Mouse (Mus musculus): ENCODE results near the gene Sema4d. TPM values are rescaled to one million over a fixed set of nuclear protein-coding genes. Genes with fewer than 3 reads are reported as not detected.

Sema4d gene
- polyA plus RNA-seq, 1 experiment = 24.6 TPM

GRCm38 (mm10) chr13:51771802-51772206 lies 21.7 kb downstream of the Sema4d start:
- no peaks in the 10 kb centered on the region for H3K36me3 ChIP-seq (ENCODE audit: control insufficient read depth, insufficient read depth, low read length, poor library complexity, severe bottlenecking)
- H3K9ac ChIP-seq (ENCODE audit: low read depth, poor library complexity, severe bottlenecking) = no peak overlapping the region
- peaks cover 2% of the 10 kb centered on the region for H3K4me1 ChIP-seq (ENCODE audit: control insufficient read depth, insufficient read depth, low read length)
- no peaks in the 10 kb centered on the region for H3K27me3 ChIP-seq (ENCODE audit: control insufficient read depth, insufficient read depth, low read length, poor library complexity, severe bottlenecking)
- H3K27ac ChIP-seq (ENCODE audit: insufficient read depth, low read length) = no peak overlapping the region
- no peak overlapping the region for H3K4me3 ChIP-seq (ENCODE audit: low read depth, low read length)
- no peak for TF ChIP-seq CTCF (IDR thresholded peaks at IDR 0.05; ENCODE audit: low read depth, low read length)
- TF ChIP-seq POLR2A (IDR thresholded peaks at IDR 0.05; ENCODE audit: insufficient read depth, low read length) = no peak
- no peak for TF ChIP-seq EP300 (IDR thresholded peaks at IDR 0.05; ENCODE audit: insufficient read depth, low read depth, low read length)
- no peaks in the 10 kb centered on the region for H3K9me3 ChIP-seq (replicated peaks; ENCODE audit: control insufficient read depth, insufficient read depth, low read length, poor library complexity, severe bottlenecking)

- H3K27me3 ChIP-seq (ENCODE audit: control insufficient read depth, insufficient read depth, low read length, poor library complexity, severe bottlenecking) = no peaks in the 10 kb centered on the region
- H3K36me3 ChIP-seq (ENCODE audit: control insufficient read depth, insufficient read depth, low read length, poor library complexity, severe bottlenecking) = no peaks in the 10 kb centered on the region
- peaks cover 2% of the 10 kb centered on the region for H3K4me1 ChIP-seq (ENCODE audit: control insufficient read depth, insufficient read depth, low read length)
- no peak overlapping the region for H3K4me3 ChIP-seq (ENCODE audit: low read depth, low read length)
- no peak overlapping the region for H3K27ac ChIP-seq (ENCODE audit: insufficient read depth, low read length)
- TF ChIP-seq EP300 (IDR thresholded peaks at IDR 0.05; ENCODE audit: insufficient read depth, low read depth, low read length) = no peak
- H3K9me3 ChIP-seq (replicated peaks; ENCODE audit: control insufficient read depth, insufficient read depth, low read length, poor library complexity, severe bottlenecking) = no peaks in the 10 kb centered on the region
- no peak overlapping the region for H3K9ac ChIP-seq (ENCODE audit: low read depth, poor library complexity, severe bottlenecking)
Measured at GRCm38 (mm10) chr13:51770647-51771427, 22.7 kb downstream of the Sema4d start.

GRCm38 (mm10) chr13:51767991-51768761 lies 25.4 kb downstream of the Sema4d start:
- H3K27me3 ChIP-seq (ENCODE audit: control insufficient read depth, insufficient read depth, low read length, poor library complexity, severe bottlenecking) = no peaks in the 10 kb centered on the region
- H3K4me1 ChIP-seq (ENCODE audit: control insufficient read depth, insufficient read depth, low read length) = peaks cover 2% of the 10 kb centered on the region
- TF ChIP-seq POLR2A (IDR thresholded peaks at IDR 0.05; ENCODE audit: insufficient read depth, low read length) = no peak
- no peak for TF ChIP-seq EP300 (IDR thresholded peaks at IDR 0.05; ENCODE audit: insufficient read depth, low read depth, low read length)
- TF ChIP-seq CTCF (IDR thresholded peaks at IDR 0.05; ENCODE audit: low read depth, low read length) = no peak
- H3K36me3 ChIP-seq (ENCODE audit: control insufficient read depth, insufficient read depth, low read length, poor library complexity, severe bottlenecking) = no peaks in the 10 kb centered on the region
- H3K27ac ChIP-seq (ENCODE audit: insufficient read depth, low read length) = no peak overlapping the region
- no peaks in the 10 kb centered on the region for H3K9me3 ChIP-seq (replicated peaks; ENCODE audit: control insufficient read depth, insufficient read depth, low read length, poor library complexity, severe bottlenecking)
- no peak overlapping the region for H3K9ac ChIP-seq (ENCODE audit: low read depth, poor library complexity, severe bottlenecking)
- H3K4me3 ChIP-seq (ENCODE audit: low read depth, low read length) = no peak overlapping the region

- TF ChIP-seq POLR2A (IDR thresholded peaks at IDR 0.05; ENCODE audit: insufficient read depth, low read length) (no peak), CTCF (IDR thresholded peaks at IDR 0.05; ENCODE audit: low read depth, low read length) (no peak), EP300 (IDR thresholded peaks at IDR 0.05; ENCODE audit: insufficient read depth, low read depth, low read length) (no peak)
- no peak overlapping the region for H3K9ac ChIP-seq (ENCODE audit: low read depth, poor library complexity, severe bottlenecking)
- H3K27ac ChIP-seq (ENCODE audit: insufficient read depth, low read length) = no peak overlapping the region
- no peaks in the 10 kb centered on the region for H3K27me3 ChIP-seq (ENCODE audit: control insufficient read depth, insufficient read depth, low read length, poor library complexity, severe bottlenecking)
- no peaks in the 10 kb centered on the region for H3K9me3 ChIP-seq (replicated peaks; ENCODE audit: control insufficient read depth, insufficient read depth, low read length, poor library complexity, severe bottlenecking)
- H3K4me3 ChIP-seq (ENCODE audit: low read depth, low read length) = no peak overlapping the region
- peaks cover 2% of the 10 kb centered on the region for H3K4me1 ChIP-seq (ENCODE audit: control insufficient read depth, insufficient read depth, low read length)
- H3K36me3 ChIP-seq (ENCODE audit: control insufficient read depth, insufficient read depth, low read length, poor library complexity, severe bottlenecking) = no peaks in the 10 kb centered on the region
Measured at GRCm38 (mm10) chr13:51767513-51767912, 26.0 kb downstream of the Sema4d start.

GRCm38 (mm10) chr13:51766756-51767155 lies 26.8 kb downstream of the Sema4d start:
- Histone ChIP-seq H3K36me3 (ENCODE audit: control insufficient read depth, insufficient read depth, low read length, poor library complexity, severe bottlenecking) (no peaks in the 10 kb centered on the region), H3K9ac (ENCODE audit: low read depth, poor library complexity, severe bottlenecking) (no peak overlapping the region), H3K4me1 (ENCODE audit: control insufficient read depth, insufficient read depth, low read length) (peaks cover 2% of the 10 kb centered on the region), H3K27ac (ENCODE audit: insufficient read depth, low read length) (no peak overlapping the region), H3K27me3 (ENCODE audit: control insufficient read depth, insufficient read depth, low read length, poor library complexity, severe bottlenecking) (no peaks in the 10 kb centered on the region), H3K4me3 (ENCODE audit: low read depth, low read length) (no peak overlapping the region), H3K9me3 (replicated peaks; ENCODE audit: control insufficient read depth, insufficient read depth, low read length, poor library complexity, severe bottlenecking) (no peaks in the 10 kb centered on the region)
- no peak for TF ChIP-seq POLR2A (IDR thresholded peaks at IDR 0.05; ENCODE audit: insufficient read depth, low read length)

GRCm38 (mm10) chr13:51765369-51765768 lies 28.2 kb downstream of the Sema4d start:
- Histone ChIP-seq H3K4me1 (ENCODE audit: control insufficient read depth, insufficient read depth, low read length) (peaks cover 2% of the 10 kb centered on the region), H3K9me3 (replicated peaks; ENCODE audit: control insufficient read depth, insufficient read depth, low read length, poor library complexity, severe bottlenecking) (no peaks in the 10 kb centered on the region), H3K36me3 (ENCODE audit: control insufficient read depth, insufficient read depth, low read length, poor library complexity, severe bottlenecking) (no peaks in the 10 kb centered on the region), H3K27me3 (ENCODE audit: control insufficient read depth, insufficient read depth, low read length, poor library complexity, severe bottlenecking) (no peaks in the 10 kb centered on the region), H3K27ac (ENCODE audit: insufficient read depth, low read length) (no peak overlapping the region), H3K9ac (ENCODE audit: low read depth, poor library complexity, severe bottlenecking) (no peak overlapping the region), H3K4me3 (ENCODE audit: low read depth, low read length) (no peak overlapping the region)
- no peak for TF ChIP-seq POLR2A (IDR thresholded peaks at IDR 0.05; ENCODE audit: insufficient read depth, low read length)
- TF ChIP-seq CTCF (IDR thresholded peaks at IDR 0.05; ENCODE audit: low read depth, low read length) = no peak
- no peak for TF ChIP-seq EP300 (IDR thresholded peaks at IDR 0.05; ENCODE audit: insufficient read depth, low read depth, low read length)
